Comparison of ENCODE assay signal across 8 mouse cellular contexts in genomic region chr1:172247679-172248078, GRCm38 (mm10). TPM values are rescaled to one million over a fixed set of nuclear protein-coding genes. Genes with fewer than 3 reads are reported as not detected.
DNase-seq lines count a peak whose midpoint lies in the region; ATAC-seq and TF ChIP-seq lines count a peak whose summit lies in the region.

No protein-coding gene starts in this region.

- TF ChIP-seq POLR2A in bone marrow macrophage, adult 2 months (IDR thresholded peaks at IDR 0.05; ENCODE audit: borderline replicate concordance, low read depth, low read length) = no peak

- TF ChIP-seq CTCF in bone marrow macrophage, adult 2 months (IDR thresholded peaks at IDR 0.05; ENCODE audit: low read depth, low read length) = peak; percentile 39; the same call in 1 of the 2 replicates
- TF ChIP-seq CTCF in liver, embryonic 14.5 days (IDR thresholded peaks at IDR 0.05; ENCODE audit: low read depth) = peak; percentile 38

- WGBS in liver, embryonic 14.5 days (ENCODE audit: insufficient replicate concordance) = 25% methylated on average over 2 of the region's 2 CpGs

- H3K36me3 ChIP-seq in liver, embryonic 14.5 days (replicated peaks; ENCODE audit: control insufficient read depth, insufficient read depth, low read depth) = no peaks in the 10 kb centered on the region

- no peak overlapping the region for H3K9ac ChIP-seq in liver, embryonic 14.5 days (replicated peaks)

- no peak for ATAC-seq in liver, embryonic 14.5 days (ENCODE audit: insufficient read depth)

- no peaks in the 10 kb centered on the region for H3K9me3 ChIP-seq in liver, embryonic 14.5 days (ENCODE audit: control insufficient read depth, low read length)

- peaks cover 15% of the 10 kb centered on the region for H3K27me3 ChIP-seq in liver, embryonic 14.5 days (ENCODE audit: control insufficient read depth, insufficient read depth, low read length)

- DNase-seq in cerebellum, adult 18-20 months = peak; percentile 15 to 23
- no peak for DNase-seq in cerebellum, adult 11 months
- peak; percentile 34 for DNase-seq in 3T3-L1 (ENCODE audit: low read depth, low spot score)
- DNase-seq in heart, postnatal 10 days = peak; percentile 60 to 63
- no peak for DNase-seq in liver, embryonic 14.5 days (ENCODE audit: low read depth in 3 of 3, low spot score in 3 of 3)
- peak; percentile 23 for DNase-seq in retina, postnatal 7 days (ENCODE audit: low read depth, low spot score)
- no peak for DNase-seq in ovary, postnatal 36 days (ENCODE audit: low spot score)

- no peak overlapping the region for H3K27ac ChIP-seq in bone marrow macrophage, adult 2 months (ENCODE audit: insufficient read depth, low read depth, low read length)
- no peak overlapping the region for H3K27ac ChIP-seq in liver, embryonic 14.5 days

- no peak overlapping the region for H3K4me2 ChIP-seq in liver, embryonic 14.5 days (ENCODE audit: low read depth)

- H3K4me3 ChIP-seq in bone marrow macrophage, adult 2 months (ENCODE audit: insufficient read depth, low read length) = no peak overlapping the region
- no peak overlapping the region for H3K4me3 ChIP-seq in liver, embryonic 14.5 days (ENCODE audit: insufficient read depth in 1 of 2, low read depth in 2 of 2, low read length in 2 of 2)

- no peak for TF ChIP-seq EP300 in liver, embryonic 14.5 days (IDR thresholded peaks at IDR 0.05; ENCODE audit: low read depth)

- peaks cover 17% of the 10 kb centered on the region for H3K4me1 ChIP-seq in bone marrow macrophage, adult 2 months (ENCODE audit: control insufficient read depth, insufficient read depth, low read length)
- H3K4me1 ChIP-seq in liver, embryonic 14.5 days (replicated peaks; ENCODE audit: control insufficient read depth in 2 of 2, insufficient read depth in 2 of 2, low read length in 1 of 2) = no peaks in the 10 kb centered on the region; a peak in 1 of 4 replicates

- intact Hi-C loops in heart, postnatal 10 days (cut with DNase I) = loop anchor here (1.0 to 5.0 kb wide), 4 partner anchors 60 to 200 kb away; partner anchors contain the start of gene Dcaf8

RNA-seq across cellular contexts. Expression of gene Atp1a4, which starts 10.5 kb away (rescaled TPM):
- polyA plus RNA-seq in bone marrow macrophage, adult 2 months (2012; ENCODE audit: insufficient read depth, insufficient read length, missing spikeins) = not detected in 2 replicates
- total RNA-seq in heart, postnatal 10 days (2021) = not detected
- 0.01 TPM in 1 of 2 replicates, not detected in the other for polyA plus RNA-seq in liver, embryonic 14.5 days (2012; rRNA removed)
- polyA plus RNA-seq in liver, embryonic 14.5 days (2014; fragmentation: Nextera tagmentation; extraction: Ambion mirVana) = not detected in 2 replicates

RNA-seq across cellular contexts. Expression of gene Igsf8, which starts 13.8 kb away (rescaled TPM):
- 90.3 and 110 TPM in 2 replicates for polyA plus RNA-seq in bone marrow macrophage, adult 2 months (2012; ENCODE audit: insufficient read depth, insufficient read length, missing spikeins)
- total RNA-seq in heart, postnatal 10 days (2021) = 10 to 100 TPM; 13.6 to 17.1 TPM
- 12.7 and 15.4 TPM in 2 replicates for polyA plus RNA-seq in liver, embryonic 14.5 days (2012; rRNA removed)
- polyA plus RNA-seq in liver, embryonic 14.5 days (2014; fragmentation: Nextera tagmentation; extraction: Ambion mirVana) = 11.0 and 11.6 TPM in 2 replicates

RNA-seq across cellular contexts. Expression of gene Casq1, which starts 28.0 kb away (rescaled TPM):
- polyA plus RNA-seq in bone marrow macrophage, adult 2 months (2012; ENCODE audit: insufficient read depth, insufficient read length, missing spikeins) = not detected in 2 replicates
- 1 to 10 TPM; 6.6 to 9.1 TPM for total RNA-seq in heart, postnatal 10 days (2021)
- polyA plus RNA-seq in liver, embryonic 14.5 days (2012; rRNA removed) = 0.09 and 0.11 TPM in 2 replicates
- polyA plus RNA-seq in liver, embryonic 14.5 days (2014; fragmentation: Nextera tagmentation; extraction: Ambion mirVana) = 0.22 TPM in 1 of 2 replicates, not detected in the other

RNA-seq across cellular contexts. Expression of gene Pea15a, which starts 41.1 kb away (rescaled TPM):
- 249 and 256 TPM in 2 replicates for polyA plus RNA-seq in bone marrow macrophage, adult 2 months (2012; ENCODE audit: insufficient read depth, insufficient read length, missing spikeins)
- 100 to 1,000 TPM; 111 to 121 TPM for total RNA-seq in heart, postnatal 10 days (2021)
- polyA plus RNA-seq in liver, embryonic 14.5 days (2012; rRNA removed) = 10.4 and 11.1 TPM in 2 replicates
- 14.4 and 16.5 TPM in 2 replicates for polyA plus RNA-seq in liver, embryonic 14.5 days (2014; fragmentation: Nextera tagmentation; extraction: Ambion mirVana)

RNA-seq across cellular contexts. Expression of gene Atp1a2, which starts 50.2 kb away (rescaled TPM):
- polyA plus RNA-seq in bone marrow macrophage, adult 2 months (2012; ENCODE audit: insufficient read depth, insufficient read length, missing spikeins) = 0.15 and 0.36 TPM in 2 replicates
- total RNA-seq in heart, postnatal 10 days (2021) = 100 to 1,000 TPM; 228 to 235 TPM
- polyA plus RNA-seq in liver, embryonic 14.5 days (2012; rRNA removed) = 0.08 and 0.10 TPM in 2 replicates
- 0.01 and 0.08 TPM in 2 replicates for polyA plus RNA-seq in liver, embryonic 14.5 days (2014; fragmentation: Nextera tagmentation; extraction: Ambion mirVana)

Comparison
In these comparisons a context has a peak if more than half of its experiments do, and no peak if none do; other contexts are left out.
1. DNase-seq: peak in cerebellum, adult 18-20 months (2 of 2), 3T3-L1 (single experiment), heart, postnatal 10 days (2 of 2) and retina, postnatal 7 days (single experiment); none in cerebellum, adult 11 months (single experiment), liver, embryonic 14.5 days (0 of 3) and ovary, postnatal 36 days (single experiment).